Mouse (Mus musculus) limb, embryonic 10.5 days (tissue): ENCODE results near the gene Lman2. TPM values are rescaled to one million over a fixed set of nuclear protein-coding genes. Genes with fewer than 3 reads are reported as not detected.

Experiments used
- DNase-seq: peaks from one replicate; pipeline ENCODE4 v3.0.0-alpha.2; 2017; ENCODE audit warnings: low spot score
- H3K27ac ChIP-seq: fragments of 300-500 bp; sonication (generic); 2 replicates; pipeline ENCODE4 v1.5.1; 2016; ENCODE audit warnings: mild to moderate bottlenecking
- H3K27me3 ChIP-seq: fragments of 300-500 bp; sonication (generic); 2 replicates; pipeline ENCODE4 v1.6.1; 2016; ENCODE audit warnings: low read depth, mild to moderate bottlenecking; ENCODE audit not compliant: poor library complexity, severe bottlenecking
- H3K36me3 ChIP-seq: fragments of 300-500 bp; sonication (generic); 2 replicates; pipeline ENCODE4 v1.6.1; 2016; ENCODE audit warnings: mild to moderate bottlenecking, moderate library complexity
- H3K4me1 ChIP-seq: fragments of 300-500 bp; sonication (generic); 2 replicates; pipeline ENCODE4 v1.6.1; 2016
- H3K4me3 ChIP-seq: fragments of 300-500 bp; sonication (generic); 2 replicates; pipeline ENCODE4 v1.5.1; 2016; ENCODE audit warnings: mild to moderate bottlenecking, moderate library complexity
- H3K9me3 ChIP-seq: fragments of 300-500 bp; sonication (generic); replicated peaks from 2 replicates; pipeline ENCODE4 v1.6.1; 2016; ENCODE audit warnings: mild to moderate bottlenecking
- WGBS: fragments of 180-500 bp; shearing (Covaris S2); methylation state at CpG from one replicate; pipeline ENCODE4 v1.1.7; 2016; 5-methylcytosine and 5-hydroxymethylcytosine counted together
- polyA plus RNA-seq: library from polyadenylated mRNA; unstranded; fragments of >200 nt; fragmentation: Nextera tagmentation; extraction: Ambion mirVana; gene quantifications from 2 replicates; pipeline ENCODE4 v1.2.1, GENCODE M21; 2016

The Lman2 gene
- polyA plus RNA-seq, 1 experiment from 2014 or later: 113 TPM

GRCm38 (mm10) chr13:55314891-55315412 lies 47.6 kb downstream of the Lman2 start:
- H3K36me3 ChIP-seq: peaks cover 100% of the 10 kb centered on the region
- no peaks in the 10 kb centered on the region for H3K27me3 ChIP-seq
- no peak overlapping the region for H3K27ac ChIP-seq
- no peak overlapping the region for H3K4me3 ChIP-seq
- DNase-seq: no peak
- 94% methylated on average over 2 of the region's 2 CpGs for WGBS
- H3K9me3 ChIP-seq: no peaks in the 10 kb centered on the region
- H3K4me1 ChIP-seq: no peaks in the 10 kb centered on the region; the same call in 1 of the 2 replicates

- Histone ChIP-seq H3K4me1 (no peaks in the 10 kb centered on the region), H3K9me3 (no peaks in the 10 kb centered on the region), H3K36me3 (peaks cover 99% of the 10 kb centered on the region), H3K4me3 (no peak overlapping the region), H3K27me3 (no peaks in the 10 kb centered on the region), H3K27ac (no peak overlapping the region)
- no peak for DNase-seq
- 91% methylated on average over 9 of the region's 9 CpGs for WGBS
These were observed 49.5 kb downstream of the Lman2 start for GRCm38 (mm10) chr13:55313051-55313450.

- WGBS: 92% methylated on average over 8 of the region's 8 CpGs
- Histone ChIP-seq H3K9me3 (no peaks in the 10 kb centered on the region), H3K27ac (no peak overlapping the region), H3K36me3 (peaks cover 99% of the 10 kb centered on the region), H3K4me1 (no peaks in the 10 kb centered on the region), H3K4me3 (no peak overlapping the region), H3K27me3 (no peaks in the 10 kb centered on the region)
- DNase-seq: no peak
These were observed 50.5 kb downstream of the Lman2 start for GRCm38 (mm10) chr13:55312028-55312630.

GRCm38 (mm10) chr13:55300913-55301312 lies 61.7 kb downstream of the Lman2 start:
- DNase-seq: no peak
- Histone ChIP-seq H3K27me3 (no peaks in the 10 kb centered on the region), H3K36me3 (peaks cover 100% of the 10 kb centered on the region), H3K4me3 (no peak overlapping the region), H3K4me1 (no peaks in the 10 kb centered on the region), H3K27ac (no peak overlapping the region), H3K9me3 (no peaks in the 10 kb centered on the region)
- 91% methylated on average over 5 of the region's 5 CpGs for WGBS

- H3K27me3 ChIP-seq: no peaks in the 10 kb centered on the region
- 96% methylated on average over 1 of the region's 1 CpGs for WGBS
- no peaks in the 10 kb centered on the region for H3K9me3 ChIP-seq
- H3K27ac ChIP-seq: no peak overlapping the region
- peaks cover 99% of the 10 kb centered on the region for H3K36me3 ChIP-seq
- no peak for DNase-seq
- no peaks in the 10 kb centered on the region for H3K4me1 ChIP-seq
- no peak overlapping the region for H3K4me3 ChIP-seq
These were observed 65.8 kb downstream of the Lman2 start for GRCm38 (mm10) chr13:55296760-55297159.

Other genes starting within 250 kb of the Lman2 start
- not detected in 2 replicates for gene Gm17617, start 229.2 kb downstream of the Lman2 start, polyA plus RNA-seq
- 0.73 and 2.1 TPM in 2 replicates for gene Fgfr4, start 210.1 kb downstream of the Lman2 start, polyA plus RNA-seq
- gene Nsd1, start 153.0 kb downstream of the Lman2 start, polyA plus RNA-seq: 63.5 and 69.1 TPM in 2 replicates
- gene Prelid1, start 42.3 kb downstream of the Lman2 start, polyA plus RNA-seq: 472 and 529 TPM in 2 replicates
- 79.0 and 85.8 TPM in 2 replicates for gene Rab24, start 40.8 kb downstream of the Lman2 start, polyA plus RNA-seq
- gene Mxd3, start 33.0 kb downstream of the Lman2 start, polyA plus RNA-seq: 15.8 and 27.5 TPM in 2 replicates
- gene Rgs14, start 6.9 kb upstream of the Lman2 start, polyA plus RNA-seq: 0.70 and 1.1 TPM in 2 replicates
- gene Slc34a1, start 35.4 kb upstream of the Lman2 start, polyA plus RNA-seq: not detected in 2 replicates
- not detected in 2 replicates for gene Pfn3, start 52.4 kb upstream of the Lman2 start, polyA plus RNA-seq
- gene F12, start 64.0 kb upstream of the Lman2 start, polyA plus RNA-seq: 0.14 TPM in 1 of 2 replicates, not detected in the other
- gene Grk6, start 82.3 kb upstream of the Lman2 start, polyA plus RNA-seq: 63.6 and 71.1 TPM in 2 replicates
- 0.34 and 0.35 TPM in 2 replicates for gene Prr7, start 101.5 kb upstream of the Lman2 start, polyA plus RNA-seq
- gene Dbn1, start 125.3 kb upstream of the Lman2 start, polyA plus RNA-seq: 346 and 417 TPM in 2 replicates
- 202 and 206 TPM in 2 replicates for gene Pdlim7, start 150.9 kb upstream of the Lman2 start, polyA plus RNA-seq
- gene Dok3, start 166.5 kb upstream of the Lman2 start, polyA plus RNA-seq: 2.7 and 2.9 TPM in 2 replicates
- gene Ddx41, start 173.9 kb upstream of the Lman2 start, polyA plus RNA-seq: 94.0 and 102 TPM in 2 replicates
- gene Fam193b, start 208.3 kb upstream of the Lman2 start, polyA plus RNA-seq: 65.8 and 70.7 TPM in 2 replicates
- gene Tmed9, start 210.9 kb upstream of the Lman2 start, polyA plus RNA-seq: 111 and 123 TPM in 2 replicates
- gene B4galt7, start 237.1 kb upstream of the Lman2 start, polyA plus RNA-seq: 30.9 and 31.6 TPM in 2 replicates